Mouse (Mus musculus) kidney, postnatal 14 days (tissue): ENCODE data around the gene Hoxa6.

Experiments used
- DNase-seq: peaks from one replicate; pipeline ENCODE4 v3.0.0; 2022; ENCODE audit warnings: mixed read lengths

Hoxa6 gene

DNA sequence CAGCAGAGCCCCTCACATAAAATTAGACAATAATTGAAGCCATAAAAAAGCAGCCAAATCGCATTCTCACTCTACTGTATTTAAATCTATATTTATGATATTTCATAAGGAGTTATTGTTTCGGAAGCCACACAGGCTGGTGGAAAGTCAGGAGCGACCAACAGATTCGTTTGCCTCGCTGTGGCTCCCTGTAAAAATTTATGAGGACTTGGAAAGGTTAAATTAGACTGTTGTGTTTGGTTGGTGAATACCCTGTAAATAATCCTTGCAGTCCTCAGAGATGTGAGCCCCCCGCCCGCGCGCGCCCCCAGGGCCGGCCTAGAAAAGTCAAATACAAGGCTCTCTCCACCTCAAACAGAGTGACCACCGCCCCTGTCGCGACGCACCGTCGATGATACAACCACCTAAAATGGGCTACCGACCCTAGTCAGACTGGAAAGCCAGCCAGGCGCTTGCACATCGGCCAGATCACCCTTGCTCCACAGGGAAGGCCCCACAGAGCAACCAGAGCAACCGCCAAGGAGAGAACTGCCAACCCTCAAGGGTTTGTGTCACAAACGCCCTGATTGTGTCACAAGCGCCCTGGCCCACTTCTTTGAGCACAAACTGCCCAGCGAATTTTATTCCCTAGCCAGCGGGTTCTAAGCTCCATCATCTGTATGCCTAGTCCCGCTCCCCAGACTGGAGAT, 18.2 kb upstream of the Hoxa6 start:
- no peak for DNase-seq

- DNase-seq = peak; percentile 95
These were observed 17.4 kb upstream of the Hoxa6 start for GRCm38 (mm10) chr6:52225612-52226568.

- no peak for DNase-seq
These were observed 16.5 kb upstream of the Hoxa6 start for GRCm38 (mm10) chr6:52224895-52225611.

DNA sequence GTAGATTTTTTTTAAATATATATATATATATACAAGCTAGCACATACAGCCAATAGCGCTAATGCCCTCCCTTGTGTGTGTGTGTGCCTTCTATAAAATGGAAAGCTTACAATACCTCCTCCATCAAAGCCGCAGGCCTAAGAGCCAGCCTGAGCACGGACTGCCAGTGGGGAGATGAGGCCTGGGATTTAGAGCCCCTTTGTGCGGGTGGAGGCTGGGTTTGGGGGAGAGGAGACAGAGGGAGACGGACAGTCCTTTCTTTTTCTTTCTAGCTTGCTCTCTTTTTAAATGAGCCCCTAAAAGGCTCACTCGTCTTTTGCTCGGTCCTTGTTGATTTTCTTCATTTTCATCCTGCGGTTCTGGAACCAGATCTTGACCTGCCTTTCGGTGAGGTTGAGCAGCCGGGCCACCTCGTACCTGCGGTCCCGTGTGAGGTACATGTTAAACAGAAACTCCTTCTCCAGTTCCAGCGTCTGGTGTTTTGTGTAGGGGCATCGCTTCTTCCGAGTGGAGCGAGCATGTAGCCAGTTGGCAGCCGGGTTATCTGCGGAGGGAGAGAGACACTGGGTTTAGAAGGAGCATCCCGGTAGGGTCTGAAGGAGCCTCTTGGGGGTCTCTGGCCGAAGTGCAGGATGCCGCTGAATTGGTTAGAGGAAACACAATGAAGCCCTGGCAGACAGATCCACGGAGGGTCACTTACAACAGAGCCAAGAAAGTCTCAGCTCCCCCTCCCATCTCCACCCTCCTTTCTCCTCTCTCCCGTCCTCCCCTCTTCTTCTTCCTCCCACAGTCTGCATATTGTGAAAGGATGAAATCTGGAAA, 15.6 kb upstream of the Hoxa6 start:
- DNase-seq = no peak

DNA sequence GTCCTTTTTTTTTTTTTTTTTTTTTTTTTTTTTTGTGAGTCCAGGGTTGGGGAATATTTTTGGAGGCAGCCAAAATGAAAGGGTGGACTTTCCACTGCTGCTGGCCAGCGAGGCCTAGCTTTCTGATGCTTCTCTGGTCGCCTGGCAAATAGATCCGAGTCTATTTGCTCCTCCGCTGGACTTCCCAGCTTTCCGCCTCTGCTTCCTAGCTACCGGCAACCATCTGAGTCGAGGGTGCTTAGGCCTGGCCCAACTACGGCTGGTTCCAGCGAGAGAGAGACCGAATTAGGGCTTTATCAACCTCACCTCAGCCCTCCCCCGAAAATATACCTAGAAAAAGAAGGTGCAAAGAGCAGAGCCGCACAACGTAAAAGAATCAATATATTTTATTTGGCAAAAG, 14.2 kb upstream of the Hoxa6 start:
- peak; percentile 46 for DNase-seq

GRCm38 (mm10) chr6:52221993-52222685, 13.6 kb upstream of the Hoxa6 start:
- DNase-seq = no peak

- peak; percentile 97 for DNase-seq
These were observed 12.9 kb upstream of the Hoxa6 start, which contains the start of gene Hoxa7 for GRCm38 (mm10) chr6:52221337-52221992. TSS of gene Hoxa7 (minus strand) at chr6:52221854.

GRCm38 (mm10) chr6:52220865-52221310, 12.4 kb upstream of the Hoxa6 start:
- DNase-seq = no peak

DNA sequence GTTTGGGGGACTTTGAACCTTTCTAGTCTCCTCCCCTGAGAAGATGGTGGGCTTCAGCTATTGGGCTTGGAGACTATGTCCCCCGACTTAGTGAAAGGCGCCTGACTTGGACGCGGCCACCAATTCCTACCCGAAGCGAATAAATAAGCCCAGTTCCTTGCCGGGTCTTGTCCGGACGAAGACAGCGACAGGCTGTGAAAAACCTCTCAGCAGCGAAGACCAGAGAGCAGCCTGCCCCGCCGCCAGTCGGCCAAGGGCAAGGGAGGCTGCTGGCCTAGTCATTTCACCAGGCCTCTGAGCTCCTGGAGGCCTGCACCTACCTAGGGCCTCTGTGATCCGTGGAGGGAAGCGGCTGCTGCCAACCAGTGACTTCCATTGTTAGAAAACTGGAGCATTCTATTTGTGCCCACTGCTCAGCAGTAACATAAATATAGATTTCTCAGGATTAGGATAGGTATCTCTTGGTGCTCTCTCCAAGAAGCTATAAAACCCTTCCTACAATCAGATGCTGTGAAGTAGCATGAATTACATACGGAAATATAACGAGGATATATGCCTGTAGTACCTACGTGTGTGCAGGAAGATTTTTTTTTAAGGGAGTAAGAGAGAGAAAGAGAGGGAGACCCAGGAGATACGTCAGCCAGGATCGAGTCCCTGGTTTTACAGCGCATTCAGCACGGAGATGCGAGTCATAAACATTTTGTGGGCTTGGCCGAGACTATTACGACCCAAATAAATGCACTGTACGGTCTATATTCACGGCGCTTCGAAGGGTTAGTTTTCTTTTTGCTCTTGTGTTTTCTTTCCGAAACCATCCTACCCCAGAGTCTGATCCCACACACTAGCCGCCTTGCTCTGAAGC, 11.7 kb upstream of the Hoxa6 start:
- peak; percentile 73 for DNase-seq

- DNase-seq = peak; percentile 33
These were observed 10.9 kb upstream of the Hoxa6 start for GRCm38 (mm10) chr6:52219234-52219942.

DNA sequence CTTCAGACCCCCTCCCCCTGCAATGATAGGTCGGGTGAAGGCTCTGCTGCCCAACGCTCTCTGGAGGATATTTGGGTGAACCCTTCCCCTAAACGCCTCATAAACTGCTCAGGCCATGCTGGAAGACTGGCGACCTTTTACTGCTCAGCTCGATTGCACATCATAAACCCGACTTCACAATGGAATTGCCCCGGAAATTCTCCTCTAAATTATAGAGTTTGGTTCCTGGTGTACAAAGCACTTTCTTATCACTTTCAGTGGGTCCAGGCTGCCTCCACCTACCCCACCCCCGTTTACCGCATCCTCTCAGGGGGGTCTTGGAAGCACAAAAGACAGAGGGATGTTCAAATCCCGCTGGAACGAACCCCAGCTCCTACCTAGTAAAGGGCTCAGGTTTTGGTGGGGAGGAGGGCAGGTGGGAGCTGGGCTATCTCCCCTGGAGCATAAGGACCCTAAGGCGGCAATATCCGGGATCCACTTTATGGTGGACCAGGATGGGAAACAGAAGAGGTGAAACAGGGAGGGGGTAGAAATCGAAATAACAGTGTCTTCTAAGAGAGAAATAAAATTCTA, 10.2 kb upstream of the Hoxa6 start:
- DNase-seq = no peak

- DNase-seq = peak; percentile 51
These were observed 9.5 kb upstream of the Hoxa6 start for GRCm38 (mm10) chr6:52217895-52218642.

DNA sequence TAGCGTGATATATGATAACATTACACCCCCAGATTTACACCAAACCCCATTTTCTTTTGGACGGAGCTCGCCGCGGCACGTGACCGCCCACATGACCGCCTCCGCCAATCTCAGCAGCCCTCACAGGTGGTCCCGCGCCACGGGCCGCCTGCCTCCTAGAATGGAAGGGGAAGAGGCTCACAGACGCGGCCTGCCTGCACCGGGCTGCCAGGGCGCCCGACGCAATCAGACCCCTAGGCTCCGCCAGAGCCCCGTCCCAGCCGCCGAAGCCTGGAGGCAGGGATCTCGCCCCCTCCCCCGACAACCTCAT, 8.9 kb upstream of the Hoxa6 start:
- DNase-seq = peak; percentile 96

DNA sequence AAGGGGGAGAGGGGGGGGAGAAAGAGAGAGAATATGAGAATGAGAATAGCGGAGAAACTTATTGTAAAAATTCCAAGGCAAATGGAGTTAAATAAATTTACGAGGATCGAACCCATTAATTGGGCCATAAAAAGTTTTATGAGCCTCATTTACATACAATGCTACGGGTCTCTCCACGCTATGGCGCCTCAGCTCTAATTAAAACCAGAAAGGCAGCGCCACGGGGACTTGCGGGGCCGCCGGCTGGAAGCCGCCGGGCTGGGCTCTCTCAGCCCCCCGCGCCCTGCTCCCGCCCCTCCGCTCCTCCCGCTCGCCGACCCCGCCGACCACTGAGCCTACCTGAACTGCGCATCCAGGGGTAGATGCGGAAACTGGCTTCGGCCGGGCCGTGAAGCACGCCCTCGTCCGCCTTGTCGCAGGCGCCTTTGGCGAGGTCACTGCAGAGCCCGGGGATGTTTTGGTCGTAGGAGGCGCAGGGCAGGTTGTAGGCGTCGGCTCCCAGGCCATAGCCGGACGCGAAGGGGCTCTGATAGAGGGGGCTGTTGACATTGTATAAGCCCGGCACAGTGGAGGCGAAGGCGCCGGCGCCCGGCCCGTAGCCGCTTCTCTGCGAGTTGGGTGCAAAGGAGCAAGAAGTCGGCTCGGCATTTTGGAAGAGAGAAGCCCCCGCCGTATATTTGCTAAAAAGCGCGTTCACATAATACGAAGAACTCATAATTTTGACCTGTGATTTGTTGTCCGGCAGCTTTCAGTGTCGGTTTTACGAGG, 8.4 kb upstream of the Hoxa6 start:
- DNase-seq = peak; percentile 72

DNA sequence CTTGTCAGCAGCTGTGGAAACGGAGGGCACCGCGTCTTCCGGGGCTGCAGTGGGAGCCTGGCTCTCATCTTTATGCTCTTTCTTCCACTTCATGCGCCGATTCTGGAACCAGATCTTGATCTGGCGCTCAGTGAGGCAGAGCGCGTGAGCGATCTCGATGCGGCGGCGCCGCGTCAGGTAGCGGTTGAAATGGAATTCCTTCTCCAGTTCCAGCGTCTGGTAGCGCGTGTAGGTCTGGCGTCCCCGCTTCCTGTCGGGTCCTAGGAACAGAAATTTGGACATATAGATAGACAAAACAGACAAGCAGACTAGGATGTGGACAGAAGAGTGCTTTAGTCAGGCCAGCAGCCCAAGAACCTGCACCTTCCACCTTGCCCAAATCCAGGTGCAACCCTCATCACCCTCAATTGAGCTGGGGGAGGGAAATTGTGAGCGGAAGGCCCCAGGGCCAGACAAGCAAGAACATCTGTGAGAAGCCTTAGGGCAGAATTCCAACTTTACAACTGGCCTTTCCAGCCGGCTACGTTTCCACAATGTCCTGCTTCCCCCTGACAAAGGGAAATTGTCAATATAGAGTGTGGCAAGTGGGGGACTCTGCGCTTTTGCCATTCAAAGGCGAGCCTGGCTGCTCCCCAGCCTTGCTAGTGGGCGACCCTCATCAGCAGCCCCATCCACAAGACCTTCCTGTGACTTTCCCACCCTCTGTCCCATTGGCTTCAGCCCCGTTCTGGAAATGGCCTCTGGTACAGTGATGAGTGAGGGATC, 7.4 kb upstream of the Hoxa6 start:
- peak; percentile 57 for DNase-seq

DNA sequence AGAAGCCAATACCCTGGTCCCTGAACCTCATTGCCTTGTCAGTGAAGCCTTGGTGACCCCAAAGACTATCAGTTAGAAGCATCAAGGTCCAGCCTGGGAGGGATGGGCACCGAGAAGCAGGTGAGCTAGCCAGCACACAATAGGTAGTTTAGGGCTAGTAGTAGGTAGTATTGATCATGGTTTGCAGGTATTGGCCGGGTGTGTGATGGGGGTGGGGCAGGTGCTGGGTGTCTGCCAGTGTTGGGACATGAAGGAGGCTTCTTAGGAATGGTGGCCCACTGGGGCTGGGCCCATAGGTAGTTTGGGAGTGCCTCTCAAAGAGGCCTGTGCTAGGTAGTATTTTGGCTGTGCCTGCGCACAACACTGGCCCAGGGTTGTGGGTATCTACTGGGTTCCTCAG, 6.5 kb upstream of the Hoxa6 start:
- DNase-seq = no peak

GRCm38 (mm10) chr6:52214271-52214670, 5.7 kb upstream of the Hoxa6 start:
- DNase-seq = peak; percentile 36
